Mouse (Mus musculus): ENCODE measurements around the gene Ttll11. TPM values are rescaled to one million over a fixed set of nuclear protein-coding genes. Genes with fewer than 3 reads are reported as not detected.

Ttll11 gene
- polyA plus RNA-seq, 1 experiment from 2014 or later = 1.3 TPM

DNA sequence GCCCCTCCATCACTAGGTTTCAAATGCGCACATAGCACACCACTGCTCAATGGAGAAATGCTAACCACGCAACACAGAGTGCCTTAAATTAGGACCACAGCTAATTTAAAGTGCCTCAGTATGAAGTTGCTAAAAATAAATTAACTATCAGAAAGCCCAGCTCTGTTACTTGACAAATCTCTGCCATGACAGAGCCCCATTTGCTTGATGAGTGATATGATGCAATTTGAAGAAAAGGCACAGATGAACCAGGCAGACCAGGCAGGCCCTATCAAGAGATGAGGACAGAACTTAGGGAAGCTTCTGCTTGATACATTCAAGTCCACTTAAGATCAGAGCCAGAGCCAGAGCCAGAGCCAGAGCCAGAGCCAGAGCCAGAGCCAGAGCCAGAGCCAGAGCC is 178.0 kb downstream of the Ttll11 start:
- Histone ChIP-seq H3K36me3 (ENCODE audit: control insufficient read depth, insufficient read depth, low read length) (no peaks in the 10 kb centered on the region), H3K4me1 (replicated peaks; ENCODE audit: control insufficient read depth, insufficient read depth, low read length) (no peaks in the 10 kb centered on the region), H3K9ac (ENCODE audit: low read depth, low read length) (no peak overlapping the region), H3K27me3 (ENCODE audit: control insufficient read depth, insufficient read depth, low read length) (no peaks in the 10 kb centered on the region), H3K27ac (ENCODE audit: low read depth, low read length) (no peak overlapping the region), H3K9me3 (ENCODE audit: control insufficient read depth, low read length) (no peaks in the 10 kb centered on the region), H3K4me3 (ENCODE audit: low read depth, low read length) (no peak overlapping the region), H3K4me2 (replicated peaks; ENCODE audit: low read depth, low read length) (no peak overlapping the region)
- DNase-seq (ENCODE audit: low spot score) = no peak
- no peak for ATAC-seq (ENCODE audit: low FRiP score)
- 97% methylated on average over 2 of the region's 2 CpGs for WGBS

DNA sequence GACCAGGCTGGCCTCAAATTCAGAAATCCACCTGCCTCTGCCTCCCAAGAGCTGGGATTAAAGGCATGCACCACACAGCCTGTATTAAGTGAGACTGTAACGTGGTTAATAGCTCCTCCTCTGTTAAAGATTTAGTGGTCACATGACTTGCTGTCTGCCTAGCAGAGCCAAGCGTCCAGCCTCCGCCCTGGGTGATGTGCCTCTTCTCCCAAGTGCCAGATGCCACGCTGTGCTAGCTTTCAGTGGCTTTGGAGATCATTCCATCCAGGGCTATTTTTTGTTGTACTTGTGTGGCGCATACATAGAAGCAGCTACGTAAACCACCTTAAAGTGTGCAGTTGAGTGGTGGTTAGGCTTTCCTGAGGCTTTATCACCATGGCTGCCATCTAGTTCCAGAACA is 180.6 kb downstream of the Ttll11 start:
- no peak overlapping the region for H3K27ac ChIP-seq (ENCODE audit: low read depth, low read length)
- H3K4me1 ChIP-seq (replicated peaks; ENCODE audit: control insufficient read depth, insufficient read depth, low read length) = no peaks in the 10 kb centered on the region
- DNase-seq (ENCODE audit: low spot score) = no peak
- H3K36me3 ChIP-seq (ENCODE audit: control insufficient read depth, insufficient read depth, low read length) = no peaks in the 10 kb centered on the region
- no peak overlapping the region for H3K9ac ChIP-seq (ENCODE audit: low read depth, low read length)
- H3K9me3 ChIP-seq (ENCODE audit: control insufficient read depth, low read length) = no peaks in the 10 kb centered on the region
- no peaks in the 10 kb centered on the region for H3K27me3 ChIP-seq (ENCODE audit: control insufficient read depth, insufficient read depth, low read length)
- no peak for ATAC-seq (ENCODE audit: low FRiP score)
- H3K4me2 ChIP-seq (replicated peaks; ENCODE audit: low read depth, low read length) = no peak overlapping the region
- H3K4me3 ChIP-seq (ENCODE audit: low read depth, low read length) = no peak overlapping the region
- 81% methylated on average over 6 of the region's 6 CpGs for WGBS

DNA sequence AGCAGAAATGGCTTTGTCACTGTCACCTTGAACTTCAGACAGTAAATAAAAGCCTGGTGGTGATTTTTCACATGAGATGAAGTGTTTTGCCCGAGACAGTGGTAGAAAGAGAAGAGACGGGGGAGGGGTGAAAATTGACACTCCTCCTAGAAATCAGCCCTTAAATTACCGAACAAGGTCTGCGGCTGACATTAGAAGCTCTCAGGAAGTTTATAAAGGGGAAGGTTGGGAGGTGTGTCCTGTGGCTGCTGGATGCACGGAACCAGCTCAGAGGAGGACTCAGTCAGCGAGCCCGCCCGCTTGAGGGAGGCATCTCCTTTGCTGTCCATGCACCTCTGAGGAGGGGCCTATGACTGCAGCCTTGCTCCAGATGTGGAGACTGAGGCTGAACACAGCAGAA is 181.7 kb downstream of the Ttll11 start:
- Histone ChIP-seq H3K4me2 (replicated peaks; ENCODE audit: low read depth, low read length) (no peak overlapping the region), H3K9me3 (ENCODE audit: control insufficient read depth, low read length) (no peaks in the 10 kb centered on the region), H3K27me3 (ENCODE audit: control insufficient read depth, insufficient read depth, low read length) (no peaks in the 10 kb centered on the region), H3K9ac (ENCODE audit: low read depth, low read length) (no peak overlapping the region), H3K27ac (ENCODE audit: low read depth, low read length) (no peak overlapping the region), H3K4me1 (replicated peaks; ENCODE audit: control insufficient read depth, insufficient read depth, low read length) (no peaks in the 10 kb centered on the region), H3K4me3 (ENCODE audit: low read depth, low read length) (no peak overlapping the region), H3K36me3 (ENCODE audit: control insufficient read depth, insufficient read depth, low read length) (no peaks in the 10 kb centered on the region)
- ATAC-seq (ENCODE audit: low FRiP score) = no peak
- 80% methylated on average over 8 of the region's 8 CpGs for WGBS
- no peak for DNase-seq (ENCODE audit: low spot score)

DNA sequence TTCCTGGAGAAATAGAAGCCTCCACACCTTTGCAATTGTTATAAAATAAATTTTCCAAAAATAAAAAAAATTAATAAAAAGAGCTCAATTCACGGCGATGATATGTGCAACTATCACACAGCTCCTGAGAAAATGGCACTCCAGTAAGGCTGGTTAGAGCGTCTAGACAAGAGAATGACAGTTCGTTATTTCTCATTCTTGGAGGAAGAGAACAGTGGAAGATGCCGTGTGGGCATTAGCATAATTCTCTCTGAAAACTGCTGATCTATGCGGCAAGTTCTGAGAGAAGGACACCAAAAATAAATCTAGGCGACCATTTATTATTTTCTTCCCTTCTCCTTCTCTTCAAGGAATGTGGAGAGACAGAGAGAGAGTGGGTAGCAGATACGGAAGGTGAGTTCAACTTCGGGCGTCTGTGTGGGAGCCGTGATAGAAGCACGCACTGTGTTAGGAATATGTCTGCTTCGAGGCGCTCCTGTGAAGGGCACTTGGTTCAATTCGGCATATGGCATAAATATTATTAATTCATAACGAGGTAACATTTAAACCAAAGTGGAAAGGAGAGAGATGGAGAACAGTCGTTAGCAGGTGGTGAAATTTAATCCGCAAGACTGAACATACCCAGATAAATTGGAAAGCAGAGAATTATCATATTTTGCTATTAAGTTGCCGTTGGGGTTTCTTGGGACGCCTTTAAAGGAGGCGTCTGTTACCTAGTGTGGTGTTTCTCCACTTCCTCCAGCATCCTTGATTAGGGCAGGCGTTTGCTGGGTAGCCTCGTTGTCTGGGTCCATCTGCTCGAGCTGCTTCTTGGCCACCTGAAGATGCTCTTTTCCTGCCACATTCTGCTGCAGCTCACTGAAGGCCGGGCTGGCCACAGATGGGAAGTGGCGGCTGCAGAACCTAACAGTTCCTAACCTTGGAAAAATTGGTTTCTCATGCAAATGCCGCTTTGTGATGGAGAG is 190.1 kb downstream of the Ttll11 start:
- Histone ChIP-seq H3K9me3 (ENCODE audit: control insufficient read depth, low read length) (no peaks in the 10 kb centered on the region), H3K36me3 (ENCODE audit: control insufficient read depth, insufficient read depth, low read length) (no peaks in the 10 kb centered on the region), H3K27ac (ENCODE audit: low read depth, low read length) (no peak overlapping the region), H3K4me2 (replicated peaks; ENCODE audit: low read depth, low read length) (no peak overlapping the region), H3K9ac (ENCODE audit: low read depth, low read length) (no peak overlapping the region), H3K4me3 (ENCODE audit: low read depth, low read length) (no peak overlapping the region), H3K4me1 (replicated peaks; ENCODE audit: control insufficient read depth, insufficient read depth, low read length) (no peaks in the 10 kb centered on the region), H3K27me3 (ENCODE audit: control insufficient read depth, insufficient read depth, low read length) (no peaks in the 10 kb centered on the region)
- ATAC-seq (ENCODE audit: low FRiP score) = no peak
- WGBS = 90% methylated on average over 27 of the region's 27 CpGs
- no peak for DNase-seq (ENCODE audit: low spot score)

- H3K4me1 ChIP-seq (replicated peaks; ENCODE audit: control insufficient read depth, insufficient read depth, low read length) = no peaks in the 10 kb centered on the region
- WGBS = 89% methylated on average over 7 of the region's 7 CpGs
- no peak overlapping the region for H3K27ac ChIP-seq (ENCODE audit: low read depth, low read length)
- H3K36me3 ChIP-seq (ENCODE audit: control insufficient read depth, insufficient read depth, low read length) = no peaks in the 10 kb centered on the region
- no peaks in the 10 kb centered on the region for H3K27me3 ChIP-seq (ENCODE audit: control insufficient read depth, insufficient read depth, low read length)
- DNase-seq (ENCODE audit: low spot score) (no peak), ATAC-seq (ENCODE audit: low FRiP score) (no peak)
- H3K9me3 ChIP-seq (ENCODE audit: control insufficient read depth, low read length) = no peaks in the 10 kb centered on the region
- no peak overlapping the region for H3K9ac ChIP-seq (ENCODE audit: low read depth, low read length)
- H3K4me3 ChIP-seq (ENCODE audit: low read depth, low read length) = no peak overlapping the region
- no peak overlapping the region for H3K4me2 ChIP-seq (replicated peaks; ENCODE audit: low read depth, low read length)
Measured at GRCm38 (mm10) chr2:35785877-35786276, 193.8 kb downstream of the Ttll11 start.

DNA sequence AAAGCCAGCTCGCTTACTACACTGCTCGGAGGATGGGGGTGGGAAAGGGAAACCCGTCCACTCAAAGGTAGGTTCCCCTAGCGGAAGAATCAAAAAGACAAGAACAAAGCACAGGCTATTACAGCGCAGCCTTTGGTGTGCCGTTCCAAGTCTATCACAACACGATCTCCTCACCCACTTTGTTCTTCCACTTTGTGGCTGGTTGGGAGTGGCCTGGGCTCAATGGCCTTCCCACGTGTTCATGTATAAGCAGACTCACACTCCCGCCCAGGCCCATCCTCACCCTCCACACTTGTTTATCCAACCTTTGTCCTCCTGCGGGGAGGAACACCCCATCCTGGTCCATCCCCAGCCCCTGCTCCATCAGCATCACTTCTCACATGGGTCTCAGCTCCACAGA is 196.3 kb downstream of the Ttll11 start:
- Histone ChIP-seq H3K9me3 (ENCODE audit: control insufficient read depth, low read length) (no peaks in the 10 kb centered on the region), H3K4me3 (ENCODE audit: low read depth, low read length) (no peak overlapping the region), H3K27ac (ENCODE audit: low read depth, low read length) (no peak overlapping the region), H3K4me2 (replicated peaks; ENCODE audit: low read depth, low read length) (no peak overlapping the region), H3K27me3 (ENCODE audit: control insufficient read depth, insufficient read depth, low read length) (no peaks in the 10 kb centered on the region), H3K9ac (ENCODE audit: low read depth, low read length) (no peak overlapping the region), H3K4me1 (replicated peaks; ENCODE audit: control insufficient read depth, insufficient read depth, low read length) (no peaks in the 10 kb centered on the region), H3K36me3 (ENCODE audit: control insufficient read depth, insufficient read depth, low read length) (no peaks in the 10 kb centered on the region)
- WGBS = 58% methylated on average over 10 of the region's 10 CpGs
- DNase-seq (ENCODE audit: low spot score) = no peak
- no peak for ATAC-seq (ENCODE audit: low FRiP score)

DNA sequence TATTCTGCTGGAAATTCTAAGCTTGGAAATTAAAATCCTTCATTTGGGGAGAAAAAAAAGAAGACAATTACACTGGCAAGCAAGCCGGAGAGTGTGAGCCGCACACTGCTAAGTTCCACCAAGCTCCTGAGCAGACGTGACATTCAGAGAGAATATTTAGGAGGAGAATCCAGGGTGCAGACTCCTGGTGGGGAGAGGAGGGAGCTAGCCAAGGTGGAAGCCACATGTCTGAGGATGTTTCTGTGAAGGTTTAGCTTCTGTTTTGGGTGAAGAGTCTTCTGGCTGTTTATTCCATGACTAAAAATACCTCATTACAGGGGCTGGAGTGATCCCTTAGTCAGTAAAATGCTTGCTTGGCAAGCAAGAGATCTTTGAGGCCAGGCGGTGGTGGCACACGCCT is 200.4 kb downstream of the Ttll11 start:
- H3K4me2 ChIP-seq (replicated peaks; ENCODE audit: low read depth, low read length) = no peak overlapping the region
- H3K27me3 ChIP-seq (ENCODE audit: control insufficient read depth, insufficient read depth, low read length) = no peaks in the 10 kb centered on the region
- H3K36me3 ChIP-seq (ENCODE audit: control insufficient read depth, insufficient read depth, low read length) = no peaks in the 10 kb centered on the region
- H3K4me3 ChIP-seq (ENCODE audit: low read depth, low read length) = no peak overlapping the region
- H3K9me3 ChIP-seq (ENCODE audit: control insufficient read depth, low read length) = no peaks in the 10 kb centered on the region
- no peak overlapping the region for H3K27ac ChIP-seq (ENCODE audit: low read depth, low read length)
- H3K4me1 ChIP-seq (replicated peaks; ENCODE audit: control insufficient read depth, insufficient read depth, low read length) = no peaks in the 10 kb centered on the region
- no peak overlapping the region for H3K9ac ChIP-seq (ENCODE audit: low read depth, low read length)
- WGBS = 82% methylated on average over 5 of the region's 5 CpGs
- DNase-seq (ENCODE audit: low spot score) = no peak
- no peak for ATAC-seq (ENCODE audit: low FRiP score)

DNA sequence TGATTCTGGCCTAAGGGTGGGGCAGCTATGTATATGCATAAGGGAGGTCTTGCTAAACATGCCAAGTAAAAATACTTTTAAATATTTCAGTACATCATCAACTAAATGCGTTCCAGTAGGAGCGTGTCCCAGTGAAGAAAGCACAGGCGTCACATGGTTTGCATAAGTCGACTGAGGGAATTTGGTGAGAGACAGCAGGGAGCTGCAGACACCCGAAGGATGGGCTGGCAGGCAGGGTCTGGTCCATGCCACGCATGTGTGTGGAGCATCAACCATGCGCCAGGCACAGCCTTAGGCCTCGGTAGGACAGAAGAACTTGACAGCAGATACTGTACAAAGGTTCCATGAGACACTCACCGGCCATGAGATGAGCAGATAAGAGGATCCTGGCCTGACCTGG is 202.8 kb downstream of the Ttll11 start:
- H3K4me2 ChIP-seq (replicated peaks; ENCODE audit: low read depth, low read length) = no peak overlapping the region
- H3K27me3 ChIP-seq (ENCODE audit: control insufficient read depth, insufficient read depth, low read length) = no peaks in the 10 kb centered on the region
- H3K9me3 ChIP-seq (ENCODE audit: control insufficient read depth, low read length) = no peaks in the 10 kb centered on the region
- H3K36me3 ChIP-seq (ENCODE audit: control insufficient read depth, insufficient read depth, low read length) = no peaks in the 10 kb centered on the region
- no peak overlapping the region for H3K27ac ChIP-seq (ENCODE audit: low read depth, low read length)
- 89% methylated on average over 9 of the region's 9 CpGs for WGBS
- H3K4me1 ChIP-seq (replicated peaks; ENCODE audit: control insufficient read depth, insufficient read depth, low read length) = no peaks in the 10 kb centered on the region
- no peak for DNase-seq (ENCODE audit: low spot score)
- no peak overlapping the region for H3K4me3 ChIP-seq (ENCODE audit: low read depth, low read length)
- ATAC-seq (ENCODE audit: low FRiP score) = no peak
- H3K9ac ChIP-seq (ENCODE audit: low read depth, low read length) = no peak overlapping the region

GRCm38 (mm10) chr2:35775651-35776055 is 204.1 kb downstream of the Ttll11 start:
- ATAC-seq (ENCODE audit: low FRiP score) (no peak), DNase-seq (ENCODE audit: low spot score) (no peak)
- Histone ChIP-seq H3K9me3 (ENCODE audit: control insufficient read depth, low read length) (no peaks in the 10 kb centered on the region), H3K27me3 (ENCODE audit: control insufficient read depth, insufficient read depth, low read length) (no peaks in the 10 kb centered on the region), H3K27ac (ENCODE audit: low read depth, low read length) (no peak overlapping the region), H3K36me3 (ENCODE audit: control insufficient read depth, insufficient read depth, low read length) (no peaks in the 10 kb centered on the region), H3K4me2 (replicated peaks; ENCODE audit: low read depth, low read length) (no peak overlapping the region), H3K4me3 (ENCODE audit: low read depth, low read length) (no peak overlapping the region), H3K9ac (ENCODE audit: low read depth, low read length) (no peak overlapping the region), H3K4me1 (replicated peaks; ENCODE audit: control insufficient read depth, insufficient read depth, low read length) (no peaks in the 10 kb centered on the region)
- 51% methylated on average over 5 of the region's 5 CpGs for WGBS
